19 mouse cellular contexts compared by ENCODE assay signal in genomic region chr10:58452185-58452584, GRCm38 (mm10). TPM values are rescaled to one million over a fixed set of nuclear protein-coding genes. Genes with fewer than 3 reads are reported as not detected.
A peak's percentile ranks its signal among the peaks of the same experiment; 100 is the strongest.
DNase-seq lines count a peak whose midpoint lies in the region; ATAC-seq and TF ChIP-seq lines count a peak whose summit lies in the region.
"Had no signal": no experiment of that assay in that cellular context is flagged by ENCODE, and none has a peak within 500 bp of the region (broad histone marks: within the 10 kb centered on the region; RNA-seq: fewer than 3 reads in every experiment).

No protein-coding gene starts in this region.

- H3K9ac ChIP-seq in heart, embryonic 11.5 days (ENCODE audit: low read depth, low read length), result no peak overlapping the region
- 0 out of 2 replicates have a peak overlapping the region, but pooled peaks have one; percentile 2 for H3K9ac ChIP-seq in liver, embryonic 14.5 days (replicated peaks)
- H3K9ac ChIP-seq: embryonic facial prominence, embryonic 13.5 days; hindbrain, embryonic 13.5 days; lung, embryonic 14.5 days had no signal

- no peaks in the 10 kb centered on the region for H3K9me3 ChIP-seq in heart, embryonic 11.5 days (replicated peaks; ENCODE audit: control insufficient read depth, low read length)
- no peaks in the 10 kb centered on the region for H3K9me3 ChIP-seq in liver, embryonic 14.5 days (ENCODE audit: control insufficient read depth, low read length)
- H3K9me3 ChIP-seq: embryonic facial prominence, embryonic 13.5 days; heart, embryonic 10.5 days; hindbrain, embryonic 13.5 days; limb, embryonic 10.5 days had no signal

- ATAC-seq in heart, embryonic 11.5 days (replicated peaks; ENCODE audit: insufficient number of reproducible peaks, low FRiP score, low TSS enrichment), result no peak
- peak; percentile 75 for ATAC-seq in erythroblast, adult 5-6 weeks (replicated peaks; ENCODE audit: low FRiP score, poor library complexity, severe bottlenecking)
- ATAC-seq in liver, embryonic 14.5 days (ENCODE audit: insufficient read depth), result peak; percentile 90
- ATAC-seq in inflammation-experienced regulatory T-cells, adult 6 months, result no peak
- ATAC-seq: intestine, embryonic 16.5 days had no signal

- H3K4me1 ChIP-seq in heart, embryonic 11.5 days (ENCODE audit: control insufficient read depth, insufficient read depth, low read length), result no peaks in the 10 kb centered on the region
- H3K4me1 ChIP-seq in liver, embryonic 14.5 days (replicated peaks; ENCODE audit: control insufficient read depth in 2 of 2, insufficient read depth in 2 of 2, low read length in 1 of 2), result peaks cover 11 to 14% of the 10 kb centered on the region in 2 experiments
- H3K4me1 ChIP-seq: limb, embryonic 10.5 days had no signal

- TF ChIP-seq EP300 in liver, embryonic 14.5 days (IDR thresholded peaks at IDR 0.05; ENCODE audit: low read depth), result peak; percentile 92

- no peak for DNase-seq in heart, adult 9 months (ENCODE audit: low spot score in 2 of 2)
- DNase-seq in liver, embryonic 14.5 days (ENCODE audit: low read depth in 3 of 3, low spot score in 3 of 3), result peak; percentile 70 to 73 (median 70)
- peak; percentile 4 for DNase-seq in yolk sac, embryonic 10.5 days (ENCODE audit: low spot score)
- no peak for DNase-seq in retina, postnatal 1 day
- DNase-seq in lung, adult 18-20 months, result no peak
- DNase-seq: cerebellum, adult 18-20 months; gastrocnemius, postnatal 14 days; heart, postnatal 14 days; lung, embryonic 14.5 days had no signal

- H3K27me3 ChIP-seq in heart, embryonic 11.5 days (ENCODE audit: control insufficient read depth, insufficient read depth, low read length), result no peaks in the 10 kb centered on the region
- H3K27me3 ChIP-seq in liver, embryonic 14.5 days (ENCODE audit: control insufficient read depth, insufficient read depth, low read length), result no peaks in the 10 kb centered on the region
- H3K27me3 ChIP-seq: embryonic facial prominence, embryonic 13.5 days; hindbrain, embryonic 13.5 days had no signal

- TF ChIP-seq CTCF in liver, embryonic 14.5 days (IDR thresholded peaks at IDR 0.05; ENCODE audit: low read depth), result no peak

- peaks cover 3% of the 10 kb centered on the region; the same call in 1 of the 2 replicates for H3K36me3 ChIP-seq in heart, embryonic 11.5 days (ENCODE audit: control insufficient read depth, insufficient read depth, low read length)
- H3K36me3 ChIP-seq in liver, embryonic 14.5 days (replicated peaks; ENCODE audit: control insufficient read depth, insufficient read depth, low read depth), result peaks cover 35% of the 10 kb centered on the region

- no peak overlapping the region for H3K27ac ChIP-seq in heart, embryonic 11.5 days (ENCODE audit: low read depth, low read length)
- peak overlapping the region; percentile 73 for H3K27ac ChIP-seq in liver, embryonic 14.5 days
- H3K27ac ChIP-seq: embryonic facial prominence, embryonic 13.5 days; heart, embryonic 10.5 days; hindbrain, embryonic 13.5 days; kidney, postnatal 0 days; limb, embryonic 10.5 days; macrophage had no signal

- H3K4me2 ChIP-seq in heart, embryonic 11.5 days, result peak overlapping the region; percentile 22; the same call in 1 of the 2 replicates
- peak overlapping the region; percentile 45 for H3K4me2 ChIP-seq in liver, embryonic 14.5 days (ENCODE audit: low read depth)
- H3K4me2 ChIP-seq: embryonic facial prominence, embryonic 13.5 days; hindbrain, embryonic 13.5 days; lung, embryonic 14.5 days had no signal

- WGBS in heart, embryonic 11.5 days (ENCODE audit: insufficient replicate concordance), result 38% methylated on average over 1 of the region's 1 CpGs
- 6% methylated on average over 1 of the region's 1 CpGs for WGBS in liver, embryonic 14.5 days (ENCODE audit: insufficient replicate concordance)

- H3K4me3 ChIP-seq in heart, embryonic 11.5 days (ENCODE audit: low read depth, low read length), result no peak overlapping the region
- H3K4me3 ChIP-seq in liver, embryonic 14.5 days (ENCODE audit: insufficient read depth in 1 of 2, low read depth in 2 of 2, low read length in 2 of 2), result no peak overlapping the region
- H3K4me3 ChIP-seq: embryonic facial prominence, embryonic 13.5 days; heart, embryonic 10.5 days; hindbrain, embryonic 13.5 days; limb, embryonic 10.5 days had no signal

RNA-seq across cellular contexts. Expression of gene Ranbp2, which starts 5.5 kb away (rescaled TPM):
- polyA plus RNA-seq in heart, embryonic 11.5 days (2014; fragmentation: Nextera tagmentation; extraction: Ambion mirVana), result 21.9 and 35.5 TPM in 2 replicates
- 108 and 114 TPM in 2 replicates for total RNA-seq in erythroblast, adult 5-6 weeks (2015; ENCODE audit: low replicate concordance)
- 164 and 178 TPM in 2 replicates for total RNA-seq in erythroblast, adult 5-6 weeks (2017; ENCODE audit: low replicate concordance)
- polyA plus RNA-seq in liver, embryonic 14.5 days (2012; rRNA removed), result 6.1 and 11.1 TPM in 2 replicates
- 27.2 and 27.3 TPM in 2 replicates for polyA plus RNA-seq in liver, embryonic 14.5 days (2014; fragmentation: Nextera tagmentation; extraction: Ambion mirVana)
- polyA plus RNA-seq in inflammation-experienced regulatory T-cells, adult 6 months (2017; shearing (Covaris generic)), result 10 to 100 TPM; 23.6 to 27.6 (median 27.3) TPM

RNA-seq across cellular contexts. Expression of gene Ccdc138, which starts 45.6 kb away (rescaled TPM):
- polyA plus RNA-seq in heart, embryonic 11.5 days (2014; fragmentation: Nextera tagmentation; extraction: Ambion mirVana), result 4.9 and 7.4 TPM in 2 replicates
- 0.19 and 2.3 TPM in 2 replicates for total RNA-seq in erythroblast, adult 5-6 weeks (2015; ENCODE audit: low replicate concordance)
- total RNA-seq in erythroblast, adult 5-6 weeks (2017; ENCODE audit: low replicate concordance), result 3.7 and 4.7 TPM in 2 replicates
- polyA plus RNA-seq in liver, embryonic 14.5 days (2012; rRNA removed), result 0.64 and 1.3 TPM in 2 replicates
- polyA plus RNA-seq in liver, embryonic 14.5 days (2014; fragmentation: Nextera tagmentation; extraction: Ambion mirVana), result 1.6 and 2.1 TPM in 2 replicates
- 1 to 10 TPM; 2.2 to 5.1 (median 2.7) TPM for polyA plus RNA-seq in inflammation-experienced regulatory T-cells, adult 6 months (2017; shearing (Covaris generic))

Comparison
In these comparisons a context has a peak if more than half of its experiments do, and no peak if none do; other contexts are left out.
1. ATAC-seq: peak in erythroblast, adult 5-6 weeks (single experiment) and liver, embryonic 14.5 days (single experiment); none in heart, embryonic 11.5 days (single experiment) and inflammation-experienced regulatory T-cells, adult 6 months (single experiment).
2. DNase-seq: peak in liver, embryonic 14.5 days (3 of 3) and yolk sac, embryonic 10.5 days (single experiment); none in heart, adult 9 months (0 of 2), retina, postnatal 1 day (single experiment) and lung, adult 18-20 months (0 of 2).